Comparison of ENCODE assay signal across 8 mouse cellular contexts in the genomic region with DNA sequence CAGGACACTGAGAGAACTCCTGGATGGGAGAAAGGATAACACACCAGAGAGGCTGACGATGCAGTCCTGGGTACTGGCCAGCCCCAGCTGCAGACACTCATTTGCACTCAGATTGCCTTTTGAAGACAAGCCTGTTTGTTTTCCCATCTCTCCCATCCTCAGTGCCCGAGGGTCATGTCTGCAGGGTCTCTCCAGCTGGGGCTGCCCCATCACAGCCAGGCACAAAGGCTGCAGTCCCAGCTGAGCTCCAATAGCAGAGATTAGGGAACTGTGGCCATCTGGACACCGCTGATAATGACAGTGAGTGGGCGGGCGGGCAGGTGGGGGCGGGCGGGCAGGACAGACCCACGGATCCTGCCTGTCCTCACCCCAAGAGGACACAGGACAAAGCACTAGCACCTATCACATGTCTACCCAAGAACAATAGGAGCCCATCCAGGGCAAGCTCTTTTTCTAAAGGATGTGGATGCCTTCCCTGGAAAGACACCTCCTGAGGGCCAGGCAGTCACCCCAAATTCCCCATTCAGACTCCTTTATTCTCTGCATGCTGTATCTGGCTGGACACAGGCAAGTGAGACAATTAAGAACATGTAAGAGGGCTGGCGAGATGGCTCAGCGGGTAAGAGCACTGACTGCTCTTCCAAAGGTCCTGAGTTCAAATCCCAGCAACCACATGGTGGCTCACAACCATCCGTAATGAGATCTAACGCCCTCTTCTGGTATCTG. TPM values are rescaled to one million over a fixed set of nuclear protein-coding genes. Genes with fewer than 3 reads are reported as not detected.
DNase-seq lines count a peak whose midpoint lies in the region; ATAC-seq lines count a peak whose summit lies in the region.

No protein-coding gene starts in this region.

- peaks cover 61% of the 10 kb centered on the region for H3K4me1 ChIP-seq in heart, embryonic 13.5 days
- H3K4me1 ChIP-seq in hindbrain, embryonic 12.5 days, result peaks cover 26% of the 10 kb centered on the region
- H3K4me1 ChIP-seq in lung, embryonic 16.5 days (replicated peaks; ENCODE audit: control insufficient read depth, insufficient read depth, low read length), result peaks cover 12% of the 10 kb centered on the region

- H3K4me3 ChIP-seq in heart, embryonic 13.5 days, result no peak overlapping the region
- H3K4me3 ChIP-seq in hindbrain, embryonic 12.5 days, result no peak overlapping the region
- H3K4me3 ChIP-seq in lung, embryonic 16.5 days (ENCODE audit: low read length), result no peak overlapping the region

- peak overlapping the region; percentile 54 for H3K27ac ChIP-seq in heart, embryonic 13.5 days (replicated peaks)
- peak overlapping the region; percentile 87 for H3K27ac ChIP-seq in hindbrain, embryonic 12.5 days
- peak overlapping the region; percentile 55 for H3K27ac ChIP-seq in lung, embryonic 16.5 days (ENCODE audit: low read length)

- H3K36me3 ChIP-seq in heart, embryonic 13.5 days, result peaks cover 76% of the 10 kb centered on the region
- peaks cover 65% of the 10 kb centered on the region for H3K36me3 ChIP-seq in hindbrain, embryonic 12.5 days
- peaks cover 39% of the 10 kb centered on the region for H3K36me3 ChIP-seq in lung, embryonic 16.5 days (ENCODE audit: control insufficient read depth, insufficient read depth, low read length)

- no peaks in the 10 kb centered on the region for H3K9me3 ChIP-seq in heart, embryonic 13.5 days
- no peaks in the 10 kb centered on the region for H3K9me3 ChIP-seq in hindbrain, embryonic 12.5 days (replicated peaks)
- no peaks in the 10 kb centered on the region for H3K9me3 ChIP-seq in lung, embryonic 16.5 days (ENCODE audit: control insufficient read depth, low read length)

- peak overlapping the region; percentile 5 for H3K4me2 ChIP-seq in heart, embryonic 13.5 days
- H3K4me2 ChIP-seq in hindbrain, embryonic 12.5 days (replicated peaks), result no peak overlapping the region
- no peak overlapping the region for H3K4me2 ChIP-seq in lung, embryonic 16.5 days (ENCODE audit: low read depth, low read length)

- peak; percentile 65 for ATAC-seq in heart, embryonic 13.5 days (ENCODE audit: extremely low read depth, insufficient number of reproducible peaks, low FRiP score, low TSS enrichment)
- ATAC-seq in hindbrain, embryonic 12.5 days (ENCODE audit: low FRiP score), result peak; percentile 85
- ATAC-seq in lung, embryonic 16.5 days (ENCODE audit: low read depth), result peak; percentile 89

- no peaks in the 10 kb centered on the region; the same call in 1 of the 2 replicates for H3K27me3 ChIP-seq in heart, embryonic 13.5 days (replicated peaks)
- no peaks in the 10 kb centered on the region for H3K27me3 ChIP-seq in hindbrain, embryonic 12.5 days
- no peaks in the 10 kb centered on the region for H3K27me3 ChIP-seq in lung, embryonic 16.5 days (ENCODE audit: control insufficient read depth, insufficient read depth, low read depth, low read length)

- WGBS in heart, embryonic 13.5 days, result 44% methylated on average over 12 of the region's 12 CpGs
- 55% methylated on average over 12 of the region's 12 CpGs for WGBS in hindbrain, embryonic 12.5 days
- 44% methylated on average over 12 of the region's 12 CpGs for WGBS in lung, embryonic 16.5 days

- H3K9ac ChIP-seq in heart, embryonic 13.5 days, result peak overlapping the region; percentile 35; the same call in 1 of the 2 replicates
- H3K9ac ChIP-seq in hindbrain, embryonic 12.5 days, result no peak overlapping the region
- H3K9ac ChIP-seq in lung, embryonic 16.5 days (ENCODE audit: low read length), result no peak overlapping the region

- DNase-seq in heart, adult 8-10 months (ENCODE audit: low spot score), result no peak
- peak; percentile 41 for DNase-seq in c-Kit-negative CD71-positive TER-119-positive erythroid progenitor cells, embryonic 14.5 days (ENCODE audit: low read depth, low spot score)
- DNase-seq in spleen, postnatal 4 days (ENCODE audit: low spot score in 2 of 2), result peak; percentile 45 to 69
- no peak for DNase-seq in ovary, postnatal 14 days (ENCODE audit: low spot score)
- DNase-seq in frontal cortex, adult 2 months (ENCODE audit: extremely low spot score in 1 of 2, low spot score in 1 of 2), result no peak

RNA-seq across cellular contexts. Expression of a gene that starts 8.5 kb away (rescaled TPM):
- polyA plus RNA-seq in heart, embryonic 13.5 days (2015; fragmentation: Nextera tagmentation; extraction: Ambion mirVana), result 492 and 539 TPM in 2 replicates
- 100 to 1,000 TPM; 305 to 381 (median 333) TPM for total RNA-seq in heart, adult 8-10 months (2022)
- 512 and 534 TPM in 2 replicates for polyA plus RNA-seq in hindbrain, embryonic 12.5 days (2016; fragmentation: Nextera tagmentation; extraction: Ambion mirVana)
- polyA plus RNA-seq in lung, embryonic 16.5 days (2015; fragmentation: Nextera tagmentation; extraction: Ambion mirVana), result 818 and 826 TPM in 2 replicates
- polyA plus RNA-seq in frontal cortex, adult 2 months (2012; rRNA removed), result 494 and 531 TPM in 2 replicates

RNA-seq across cellular contexts. Expression of a gene that starts 9.2 kb away (rescaled TPM):
- 0.45 and 0.84 TPM in 2 replicates for polyA plus RNA-seq in heart, embryonic 13.5 days (2015; fragmentation: Nextera tagmentation; extraction: Ambion mirVana)
- not detected for total RNA-seq in heart, adult 8-10 months (2022)
- 39.2 and 47.1 TPM in 2 replicates for polyA plus RNA-seq in hindbrain, embryonic 12.5 days (2016; fragmentation: Nextera tagmentation; extraction: Ambion mirVana)
- 0.24 and 0.30 TPM in 2 replicates for polyA plus RNA-seq in lung, embryonic 16.5 days (2015; fragmentation: Nextera tagmentation; extraction: Ambion mirVana)
- polyA plus RNA-seq in frontal cortex, adult 2 months (2012; rRNA removed), result 1.7 and 2.5 TPM in 2 replicates

Comparison
In these comparisons a context has a peak if more than half of its experiments do, and no peak if none do; other contexts are left out.
1. DNase-seq: peak in c-Kit-negative CD71-positive TER-119-positive erythroid progenitor cells, embryonic 14.5 days (single experiment) and spleen, postnatal 4 days (2 of 2); none in heart, adult 8-10 months (single experiment), ovary, postnatal 14 days (single experiment) and frontal cortex, adult 2 months (0 of 2).
2. RNA of a gene that starts 9.2 kb away (polyA plus RNA-seq): 39.2 to 47.1 TPM in hindbrain, embryonic 12.5 days; 1.7 to 2.5 TPM in frontal cortex, adult 2 months, 0.45 to 0.84 TPM in heart, embryonic 13.5 days and 0.24 to 0.30 TPM in lung, embryonic 16.5 days; every median in the first group is over 10 times any median in the second.
3. Peak in every context shown above with its lines, with median percentiles within 50 percentile points of each other: ATAC-seq and H3K27ac ChIP-seq.